Mouse (Mus musculus): ENCODE data around the gene Tmem94. TPM values are rescaled to one million over a fixed set of nuclear protein-coding genes. Genes with fewer than 3 reads are reported as not detected.

The Tmem94 gene
- polyA plus RNA-seq (2016; fragmentation: Nextera tagmentation; extraction: Ambion mirVana) = 39.6 and 45.2 TPM in 2 replicates

DNA sequence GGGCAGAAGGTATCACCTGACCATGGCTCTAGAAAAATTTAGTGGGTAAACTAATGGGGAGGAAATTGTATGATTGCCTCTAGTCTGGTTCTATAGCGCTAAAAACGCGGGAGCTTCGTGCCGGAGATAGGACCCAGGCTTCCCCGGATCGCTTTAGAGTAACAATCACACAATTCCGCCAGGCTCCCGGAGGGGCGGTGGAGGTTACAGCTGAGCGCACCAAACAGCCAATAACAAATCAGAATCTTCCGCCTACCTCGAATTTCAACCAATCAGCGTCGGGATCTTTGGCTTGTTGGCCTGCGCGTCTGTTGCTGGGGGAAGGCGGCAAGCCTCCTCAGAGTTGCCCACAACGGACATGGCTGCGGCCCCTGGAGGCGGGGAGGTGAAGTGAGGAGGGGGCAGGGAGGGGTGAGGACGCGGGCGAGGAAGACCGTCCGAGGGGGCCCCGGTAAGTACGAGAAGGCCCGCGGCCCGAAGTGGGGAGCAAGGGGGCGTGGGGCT lies at the start of gene Tmem94:
Gene Tmem94 (plus strand): TSS at position 331 of the 504 bp plus-strand sequence.
- Histone ChIP-seq H3K27me3 (ENCODE audit: low read depth, poor library complexity, severe bottlenecking) (no peaks in the 10 kb centered on the region), H3K4me3 (peak within 1 kb of the TSS; percentile 77), H3K4me1 (peaks cover 38% of the 10 kb centered on the region), H3K27ac (replicated peaks) (peak within 1 kb of the TSS; percentile 99), H3K36me3 (peaks cover 18% of the 10 kb centered on the region), H3K9me3 (replicated peaks) (0 out of 2 replicates have a peak, but pooled peaks cover 7% of the 10 kb centered on the region)
- peak; percentile 98 for DNase-seq (ENCODE audit: low spot score)
- under 1% methylated on average over 32 of the region's 32 CpGs for WGBS

DNA sequence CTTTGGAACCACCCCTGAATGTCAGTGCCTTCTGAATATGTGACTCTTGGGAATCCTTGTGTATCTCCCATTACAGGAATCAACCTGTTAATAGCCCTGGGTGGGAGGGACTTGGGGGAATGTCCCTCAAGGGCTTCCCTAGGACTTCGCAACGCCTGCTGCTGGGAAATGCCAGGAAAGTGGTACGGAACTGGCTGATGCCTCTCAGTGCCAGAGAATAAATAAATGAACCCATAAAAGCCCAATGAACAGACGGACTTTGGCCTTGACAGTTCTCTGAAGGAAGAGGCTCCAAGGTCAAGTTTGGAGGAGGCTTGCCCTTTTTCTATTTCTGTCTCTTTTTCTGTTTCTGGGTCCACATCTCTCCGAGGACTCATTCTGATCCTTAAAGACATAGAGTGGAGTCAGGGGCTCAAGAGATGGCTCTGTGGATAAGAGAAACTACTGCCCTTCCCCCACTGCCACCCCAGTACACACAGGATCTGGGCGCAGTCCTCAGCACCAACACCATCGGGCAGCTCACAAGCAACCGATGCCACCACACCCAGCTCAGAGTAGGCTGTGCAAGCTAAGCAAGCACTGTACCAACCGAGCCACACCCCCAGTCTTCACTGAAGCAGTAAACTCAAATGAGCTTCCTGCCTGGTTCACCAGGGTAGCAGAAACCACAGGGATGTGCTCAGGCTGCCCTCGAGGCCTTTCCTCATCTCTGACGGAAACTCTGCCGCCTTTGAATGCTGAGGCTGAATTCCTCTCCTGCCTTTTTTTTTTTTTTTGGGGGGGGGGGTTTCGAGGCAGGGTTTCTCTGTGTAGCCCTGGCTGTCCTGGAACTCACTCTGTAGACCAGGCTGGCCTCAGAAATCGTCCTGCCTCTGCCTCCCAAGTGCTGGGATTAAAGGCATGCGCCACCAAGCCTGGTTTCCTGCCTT lies 48.6 kb upstream of the Tmem94 start:
- no peaks in the 10 kb centered on the region for H3K4me1 ChIP-seq
- WGBS = 77% methylated on average over 15 of the region's 15 CpGs
- no peaks in the 10 kb centered on the region for H3K27me3 ChIP-seq (ENCODE audit: low read depth, poor library complexity, severe bottlenecking)
- H3K36me3 ChIP-seq = no peaks in the 10 kb centered on the region
- no peaks in the 10 kb centered on the region for H3K9me3 ChIP-seq (replicated peaks)
- no peak for DNase-seq (ENCODE audit: low spot score)
- no peak overlapping the region for H3K27ac ChIP-seq (replicated peaks)
- no peak overlapping the region for H3K4me3 ChIP-seq

DNA sequence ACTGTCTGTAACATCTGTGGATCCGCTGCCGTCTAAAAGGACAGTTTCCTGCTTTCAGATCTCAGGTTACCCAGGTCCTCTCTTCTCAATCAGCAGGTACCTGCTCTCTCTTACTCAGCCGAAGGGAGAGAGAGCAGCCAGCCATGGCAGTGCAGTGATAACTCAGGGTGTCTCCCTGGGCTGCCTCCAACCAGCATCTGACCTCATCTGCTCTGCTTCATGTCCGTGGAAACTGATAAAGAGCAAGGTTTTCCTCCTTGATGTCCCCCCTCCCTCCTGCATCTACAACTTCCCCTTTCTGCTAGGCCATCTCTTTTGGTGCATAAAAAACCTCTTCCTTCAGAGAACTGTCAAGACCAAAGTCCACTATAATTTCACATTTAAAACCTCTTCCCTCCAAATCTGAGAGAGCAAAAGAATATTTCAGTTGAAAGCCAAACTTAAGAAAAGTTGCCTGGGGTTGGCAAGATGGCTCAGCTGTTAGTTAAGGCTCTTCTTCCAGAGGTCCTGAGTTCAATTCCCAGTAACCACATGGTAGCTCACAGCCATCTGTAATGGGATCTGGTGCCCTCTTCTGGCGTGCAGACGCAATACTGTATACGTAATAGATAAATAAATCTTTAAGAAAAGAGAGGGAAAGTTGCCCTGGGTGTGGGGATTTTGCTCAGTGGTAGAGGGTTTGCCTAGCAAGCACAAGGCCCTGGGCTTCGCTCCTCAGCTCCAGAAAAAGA lies 47.4 kb upstream of the Tmem94 start:
- Histone ChIP-seq H3K4me1 (peaks cover 3% of the 10 kb centered on the region), H3K27me3 (ENCODE audit: low read depth, poor library complexity, severe bottlenecking) (no peaks in the 10 kb centered on the region), H3K36me3 (no peaks in the 10 kb centered on the region), H3K27ac (replicated peaks) (no peak overlapping the region), H3K9me3 (replicated peaks) (no peaks in the 10 kb centered on the region), H3K4me3 (no peak overlapping the region)
- WGBS = 63% methylated on average over 8 of the region's 8 CpGs
- no peak for DNase-seq (ENCODE audit: low spot score)

GRCm38 (mm10) chr11:115722638-115723037 lies 42.6 kb upstream of the Tmem94 start:
- peak; percentile 77 for DNase-seq (ENCODE audit: low spot score)
- Histone ChIP-seq H3K4me3 (peak overlapping the region; percentile 27; the same call in 1 of the 2 replicates), H3K9me3 (replicated peaks) (no peaks in the 10 kb centered on the region), H3K27ac (replicated peaks) (peak overlapping the region; percentile 43), H3K27me3 (ENCODE audit: low read depth, poor library complexity, severe bottlenecking) (no peaks in the 10 kb centered on the region), H3K4me1 (peaks cover 4% of the 10 kb centered on the region), H3K36me3 (no peaks in the 10 kb centered on the region)
- 22% methylated on average over 14 of the region's 14 CpGs for WGBS

DNA sequence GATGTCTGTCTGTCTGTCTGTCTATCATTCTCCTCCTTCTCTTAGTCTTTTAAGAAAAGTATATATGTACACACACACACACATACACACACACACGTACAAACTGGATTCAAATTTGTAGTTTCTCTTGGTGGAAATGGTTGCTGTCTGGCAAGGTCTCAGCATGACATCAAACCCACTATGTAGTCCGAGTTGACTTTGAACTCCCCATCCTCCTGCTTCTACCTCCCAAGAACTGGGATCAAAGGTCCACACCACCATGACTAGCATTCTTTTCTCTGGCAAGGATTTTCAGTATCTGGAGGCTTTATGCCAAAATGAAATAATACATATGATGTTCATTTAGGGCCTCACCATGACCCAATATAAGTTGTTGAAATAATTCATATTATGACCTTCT lies 42.0 kb upstream of the Tmem94 start:
- DNase-seq (ENCODE audit: low spot score) = no peak

DNA sequence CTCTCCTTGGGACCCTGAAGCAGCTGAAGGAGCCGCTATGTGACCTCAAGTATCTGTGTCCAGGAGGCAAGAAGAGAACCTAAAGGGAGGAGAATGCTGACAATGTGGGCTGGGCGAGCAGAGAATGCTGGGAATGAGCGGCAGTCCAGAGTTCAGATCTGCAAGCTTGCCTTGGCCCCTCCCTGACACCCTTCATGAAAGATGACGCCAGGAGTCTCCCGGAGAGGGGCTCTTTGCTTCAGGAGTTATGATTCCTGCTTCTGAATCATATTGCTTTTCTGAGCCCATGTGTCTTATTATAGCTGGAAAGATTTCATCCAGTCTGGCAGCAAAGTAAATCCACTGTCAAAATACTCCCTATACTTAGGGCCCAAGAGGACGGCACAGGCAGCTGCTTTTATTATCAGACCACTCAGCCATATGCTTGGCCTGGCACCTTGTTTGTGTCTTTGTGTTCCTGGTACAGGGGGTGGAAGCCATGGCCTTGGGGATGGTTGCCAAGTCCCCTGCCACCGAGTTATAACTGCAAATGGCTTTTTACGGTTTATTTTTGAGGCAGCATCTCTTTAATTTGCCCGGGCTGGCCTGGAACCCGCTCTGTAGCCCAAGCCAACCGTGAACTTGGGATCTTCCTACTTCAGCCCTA lies 31.1 kb upstream of the Tmem94 start:
- no peaks in the 10 kb centered on the region for H3K36me3 ChIP-seq
- peaks cover 25% of the 10 kb centered on the region for H3K4me1 ChIP-seq
- no peaks in the 10 kb centered on the region for H3K27me3 ChIP-seq (ENCODE audit: low read depth, poor library complexity, severe bottlenecking)
- no peaks in the 10 kb centered on the region for H3K9me3 ChIP-seq (replicated peaks)
- H3K4me3 ChIP-seq = no peak overlapping the region
- H3K27ac ChIP-seq (replicated peaks) = peak overlapping the region; percentile 52; the same call in 1 of the 2 replicates
- 78% methylated on average over 11 of the region's 11 CpGs for WGBS
- DNase-seq (ENCODE audit: low spot score) = no peak

More for the DNA sequence above, 42.0 kb upstream of the Tmem94 start:
- H3K36me3 ChIP-seq = no peaks in the 10 kb centered on the region
- H3K9me3 ChIP-seq (replicated peaks) = no peaks in the 10 kb centered on the region
- peaks cover 4% of the 10 kb centered on the region for H3K4me1 ChIP-seq
- H3K27ac ChIP-seq (replicated peaks) = no peak overlapping the region
- 75% methylated on average over 2 of the region's 2 CpGs for WGBS
- H3K27me3 ChIP-seq (ENCODE audit: low read depth, poor library complexity, severe bottlenecking) = no peaks in the 10 kb centered on the region
- H3K4me3 ChIP-seq = no peak overlapping the region

- 36% methylated on average over 10 of the region's 10 CpGs for WGBS
- H3K27ac ChIP-seq (replicated peaks) = peak overlapping the region; percentile 85
- no peaks in the 10 kb centered on the region for H3K36me3 ChIP-seq
- H3K4me1 ChIP-seq = peaks cover 25% of the 10 kb centered on the region
- H3K4me3 ChIP-seq = no peak overlapping the region
- no peaks in the 10 kb centered on the region for H3K9me3 ChIP-seq (replicated peaks)
- DNase-seq (ENCODE audit: low spot score) = peak; percentile 75
- no peaks in the 10 kb centered on the region for H3K27me3 ChIP-seq (ENCODE audit: low read depth, poor library complexity, severe bottlenecking)
Measured at GRCm38 (mm10) chr11:115737608-115738208, 27.5 kb upstream of the Tmem94 start.

DNA sequence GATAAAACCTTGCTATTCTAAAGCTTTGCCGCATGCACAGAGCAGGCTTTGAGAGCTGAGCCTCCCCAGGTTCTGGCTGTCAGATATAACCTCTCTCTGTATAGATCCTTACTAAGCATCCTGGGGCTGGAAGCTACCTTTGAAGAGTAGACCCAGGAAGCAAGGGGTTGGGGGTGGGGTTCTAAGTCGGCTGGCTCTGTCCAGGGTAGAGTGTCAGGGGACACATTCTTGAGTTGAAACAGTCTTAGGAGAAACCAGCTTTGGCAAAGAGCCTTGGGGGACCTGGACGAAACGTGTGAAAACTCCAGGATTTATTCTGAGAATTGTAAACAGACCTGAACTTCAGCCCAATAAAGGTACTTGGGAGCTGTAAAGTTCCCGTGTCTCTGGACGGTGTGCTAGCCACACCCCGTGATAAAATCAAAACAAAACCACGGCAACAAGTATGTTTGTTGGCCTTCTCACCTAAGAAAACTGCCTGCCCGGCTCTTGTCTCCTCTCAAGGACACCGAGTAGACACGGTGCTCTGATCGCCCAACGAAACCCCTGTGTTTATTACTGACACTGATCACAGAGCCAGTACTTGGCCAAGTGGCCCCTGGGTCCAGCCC lies 26.9 kb upstream of the Tmem94 start:
- Histone ChIP-seq H3K9me3 (replicated peaks) (no peaks in the 10 kb centered on the region), H3K36me3 (no peaks in the 10 kb centered on the region), H3K27me3 (ENCODE audit: low read depth, poor library complexity, severe bottlenecking) (no peaks in the 10 kb centered on the region), H3K27ac (replicated peaks) (peak overlapping the region; percentile 85), H3K4me1 (peaks cover 25% of the 10 kb centered on the region), H3K4me3 (no peak overlapping the region)
- 69% methylated on average over 13 of the region's 13 CpGs for WGBS
- no peak for DNase-seq (ENCODE audit: low spot score)

GRCm38 (mm10) chr11:115741070-115741469 lies 24.2 kb upstream of the Tmem94 start:
- Histone ChIP-seq H3K27ac (replicated peaks) (no peak overlapping the region), H3K4me3 (no peak overlapping the region), H3K27me3 (ENCODE audit: low read depth, poor library complexity, severe bottlenecking) (no peaks in the 10 kb centered on the region), H3K4me1 (peaks cover 17% of the 10 kb centered on the region), H3K9me3 (replicated peaks) (no peaks in the 10 kb centered on the region), H3K36me3 (no peaks in the 10 kb centered on the region)
- 91% methylated on average over 11 of the region's 11 CpGs for WGBS
- no peak for DNase-seq (ENCODE audit: low spot score)

- 92% methylated on average over 9 of the region's 9 CpGs for WGBS
Measured at GRCm38 (mm10) chr11:115742926-115743325, 22.3 kb upstream of the Tmem94 start.

GRCm38 (mm10) chr11:115744385-115744784 lies 20.8 kb upstream of the Tmem94 start:
- Histone ChIP-seq H3K4me1 (peaks cover 12% of the 10 kb centered on the region), H3K36me3 (no peaks in the 10 kb centered on the region), H3K27ac (replicated peaks) (no peak overlapping the region), H3K27me3 (ENCODE audit: low read depth, poor library complexity, severe bottlenecking) (no peaks in the 10 kb centered on the region), H3K9me3 (replicated peaks) (no peaks in the 10 kb centered on the region), H3K4me3 (no peak overlapping the region)
- DNase-seq (ENCODE audit: low spot score) = no peak
- WGBS = 88% methylated on average over 5 of the region's 5 CpGs

More at GRCm38 (mm10) chr11:115742926-115743325, 22.3 kb upstream of the Tmem94 start:
- Histone ChIP-seq H3K4me1 (peaks cover 25% of the 10 kb centered on the region), H3K27me3 (ENCODE audit: low read depth, poor library complexity, severe bottlenecking) (no peaks in the 10 kb centered on the region), H3K9me3 (replicated peaks) (no peaks in the 10 kb centered on the region), H3K4me3 (no peak overlapping the region), H3K36me3 (no peaks in the 10 kb centered on the region), H3K27ac (replicated peaks) (no peak overlapping the region)
- DNase-seq (ENCODE audit: low spot score) = no peak

All from midbrain, embryonic 10.5 days (tissue).